Comparison of ENCODE assay signal across 27 mouse cellular contexts in the genomic region with DNA sequence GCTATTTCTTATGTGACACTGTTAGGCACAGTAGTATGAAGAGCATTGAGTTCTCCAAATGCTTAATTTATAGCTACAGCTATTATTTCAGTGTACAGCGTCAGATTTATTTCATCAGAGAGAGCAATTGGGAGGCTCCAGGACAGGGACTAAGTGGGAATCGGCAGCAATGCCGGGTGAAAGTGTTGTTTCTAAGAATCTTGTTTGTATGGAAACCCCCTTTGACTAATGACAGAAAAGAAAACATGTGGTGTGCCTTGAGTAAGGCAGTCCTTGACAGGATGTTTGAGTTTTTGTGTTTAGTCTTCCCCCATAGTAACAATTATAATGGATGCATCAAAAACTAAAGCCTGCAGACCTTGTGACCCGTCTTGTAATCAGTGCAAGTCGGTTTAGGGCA.
DNase-seq lines count a peak whose midpoint lies in the region; ATAC-seq and TF ChIP-seq lines count a peak whose summit lies in the region.
"Had no signal": no experiment of that assay in that cellular context is flagged by ENCODE, and none has a peak within 500 bp of the region (broad histone marks: within the 10 kb centered on the region; RNA-seq: fewer than 3 reads in every experiment).

No protein-coding gene starts in this region.

- 50% methylated on average over 5 of the region's 5 CpGs for WGBS in embryonic facial prominence, embryonic 14.5 days
- WGBS in embryonic facial prominence, embryonic 10.5 days = 66% methylated on average over 5 of the region's 5 CpGs
- 47% methylated on average over 5 of the region's 5 CpGs for WGBS in intestine, embryonic 16.5 days
- 47% methylated on average over 5 of the region's 5 CpGs for WGBS in intestine, embryonic 15.5 days
- 31% methylated on average over 5 of the region's 5 CpGs for WGBS in lung, embryonic 14.5 days
- WGBS in lung, adult 2 months = 32% methylated on average over 5 of the region's 5 CpGs

- H3K9ac ChIP-seq in embryonic facial prominence, embryonic 14.5 days (ENCODE audit: low read depth, low read length) = no peak overlapping the region
- H3K9ac ChIP-seq in intestine, embryonic 16.5 days (ENCODE audit: low read depth, low read length) = no peak overlapping the region
- no peak overlapping the region for H3K9ac ChIP-seq in intestine, embryonic 15.5 days
- H3K9ac ChIP-seq in lung, embryonic 14.5 days = no peak overlapping the region
- H3K9ac ChIP-seq: embryonic facial prominence, embryonic 13.5 days; forebrain, embryonic 13.5 days; heart, embryonic 12.5 days; heart, embryonic 15.5 days; hindbrain, embryonic 13.5 days had no signal

- H3K36me3 ChIP-seq in embryonic facial prominence, embryonic 14.5 days (ENCODE audit: control insufficient read depth, insufficient read depth, low read length) = no peaks in the 10 kb centered on the region; the same call in 1 of the 2 replicates
- H3K36me3 ChIP-seq in embryonic facial prominence, embryonic 10.5 days (replicated peaks) = no peaks in the 10 kb centered on the region
- H3K36me3 ChIP-seq in intestine, embryonic 16.5 days (ENCODE audit: control insufficient read depth, insufficient read depth, low read length) = no peaks in the 10 kb centered on the region
- no peaks in the 10 kb centered on the region for H3K36me3 ChIP-seq in intestine, embryonic 15.5 days
- H3K36me3 ChIP-seq in lung, embryonic 14.5 days (ENCODE audit: insufficient read depth) = no peaks in the 10 kb centered on the region
- H3K36me3 ChIP-seq: embryonic facial prominence, embryonic 13.5 days; forebrain, embryonic 10.5 days; heart, embryonic 12.5 days; heart, embryonic 15.5 days; hindbrain, embryonic 10.5 days; hindbrain, embryonic 13.5 days had no signal

- no peaks in the 10 kb centered on the region for H3K27me3 ChIP-seq in embryonic facial prominence, embryonic 14.5 days (replicated peaks; ENCODE audit: control insufficient read depth, insufficient read depth, low read length)
- H3K27me3 ChIP-seq in embryonic facial prominence, embryonic 10.5 days (replicated peaks; ENCODE audit: low read depth, poor library complexity, severe bottlenecking) = no peaks in the 10 kb centered on the region
- H3K27me3 ChIP-seq in intestine, embryonic 16.5 days (replicated peaks; ENCODE audit: control insufficient read depth, insufficient read depth, low read length) = no peaks in the 10 kb centered on the region
- H3K27me3 ChIP-seq in intestine, embryonic 15.5 days (replicated peaks) = no peaks in the 10 kb centered on the region
- no peaks in the 10 kb centered on the region for H3K27me3 ChIP-seq in lung, embryonic 14.5 days (ENCODE audit: insufficient read depth, low read length)
- H3K27me3 ChIP-seq: CH12.LX; embryonic facial prominence, embryonic 13.5 days; forebrain, embryonic 13.5 days; heart, embryonic 12.5 days; heart, embryonic 15.5 days; hindbrain, embryonic 13.5 days; Patski had no signal

- no peak for DNase-seq in embryonic facial prominence, embryonic 14.5 days (ENCODE audit: low spot score)
- DNase-seq in embryonic facial prominence, embryonic 10.5 days (ENCODE audit: low spot score) = no peak
- DNase-seq in lung, embryonic 14.5 days = peak; percentile 42
- no peak for DNase-seq in lung, adult 2 months
- no peak for DNase-seq in frontal cortex, postnatal 25 days (ENCODE audit: low spot score in 2 of 2)
- DNase-seq: adrenal gland, postnatal 14 days; cerebellum, adult 11 months; cerebellum, adult 2 months; cerebellum, adult 9-11 months; cerebellum, postnatal 25 days; gastrocnemius, postnatal 36 days; heart, postnatal 10 days; heart, postnatal 36 days had no signal

- H3K27ac ChIP-seq in embryonic facial prominence, embryonic 14.5 days (replicated peaks; ENCODE audit: low read depth, low read length) = peak overlapping the region; percentile 17; the same call in 1 of the 2 replicates
- no peak overlapping the region for H3K27ac ChIP-seq in embryonic facial prominence, embryonic 10.5 days (replicated peaks)
- H3K27ac ChIP-seq in intestine, embryonic 16.5 days (ENCODE audit: low read length) = no peak overlapping the region
- no peak overlapping the region for H3K27ac ChIP-seq in intestine, embryonic 15.5 days
- H3K27ac ChIP-seq in lung, embryonic 14.5 days (ENCODE audit: low read depth) = no peak overlapping the region
- H3K27ac ChIP-seq: embryonic facial prominence, embryonic 13.5 days; forebrain, embryonic 10.5 days; forebrain, embryonic 13.5 days; heart, embryonic 15.5 days; hindbrain, embryonic 10.5 days; hindbrain, embryonic 13.5 days had no signal

- H3K4me3 ChIP-seq in embryonic facial prominence, embryonic 14.5 days (ENCODE audit: low read depth, low read length) = no peak overlapping the region
- no peak overlapping the region for H3K4me3 ChIP-seq in embryonic facial prominence, embryonic 10.5 days
- no peak overlapping the region for H3K4me3 ChIP-seq in intestine, embryonic 16.5 days (ENCODE audit: low read length)
- H3K4me3 ChIP-seq in intestine, embryonic 15.5 days (replicated peaks) = no peak overlapping the region
- no peak overlapping the region for H3K4me3 ChIP-seq in lung, embryonic 14.5 days (ENCODE audit: low read depth, low read length)
- no peak overlapping the region for H3K4me3 ChIP-seq in lung, adult 2 months (replicated peaks; ENCODE audit: extremely low read depth, low read depth, low read length)
- H3K4me3 ChIP-seq: embryonic facial prominence, embryonic 13.5 days; forebrain, embryonic 10.5 days; forebrain, embryonic 13.5 days; heart, embryonic 12.5 days; heart, embryonic 15.5 days; hindbrain, embryonic 10.5 days; hindbrain, embryonic 13.5 days had no signal

- TF ChIP-seq POLR2A in lung, adult 2 months (IDR thresholded peaks at IDR 0.05; ENCODE audit: borderline replicate concordance, extremely low read depth, low read depth, low read length) = no peak

- TF ChIP-seq CTCF in lung, embryonic 14.5 days (IDR thresholded peaks at IDR 0.05; ENCODE audit: low read depth) = no peak
- no peak for TF ChIP-seq CTCF in lung, adult 2 months (IDR thresholded peaks at IDR 0.05; ENCODE audit: insufficient read depth, low read length)

- H3K9me3 ChIP-seq in embryonic facial prominence, embryonic 14.5 days (ENCODE audit: control insufficient read depth, low read length) = no peaks in the 10 kb centered on the region
- no peaks in the 10 kb centered on the region for H3K9me3 ChIP-seq in embryonic facial prominence, embryonic 10.5 days
- no peaks in the 10 kb centered on the region for H3K9me3 ChIP-seq in intestine, embryonic 16.5 days (ENCODE audit: control insufficient read depth, low read length)
- H3K9me3 ChIP-seq in intestine, embryonic 15.5 days = no peaks in the 10 kb centered on the region
- H3K9me3 ChIP-seq in lung, embryonic 14.5 days (ENCODE audit: low read depth, low read length) = no peaks in the 10 kb centered on the region
- H3K9me3 ChIP-seq: embryonic facial prominence, embryonic 13.5 days; forebrain, embryonic 10.5 days; forebrain, embryonic 13.5 days; heart, embryonic 12.5 days; heart, embryonic 15.5 days; hindbrain, embryonic 10.5 days; hindbrain, embryonic 13.5 days had no signal

- H3K4me1 ChIP-seq in embryonic facial prominence, embryonic 14.5 days (ENCODE audit: control insufficient read depth, insufficient read depth, low read length) = peaks cover 5% of the 10 kb centered on the region; the same call in 1 of the 2 replicates
- H3K4me1 ChIP-seq in embryonic facial prominence, embryonic 10.5 days = peaks cover 16% of the 10 kb centered on the region; the same call in 1 of the 2 replicates
- H3K4me1 ChIP-seq in intestine, embryonic 16.5 days (ENCODE audit: control insufficient read depth, insufficient read depth, low read length) = peaks cover 7% of the 10 kb centered on the region; the same call in 1 of the 2 replicates
- peaks cover 2% of the 10 kb centered on the region; the same call in 1 of the 2 replicates for H3K4me1 ChIP-seq in intestine, embryonic 15.5 days (replicated peaks)
- peaks cover 23% of the 10 kb centered on the region for H3K4me1 ChIP-seq in lung, embryonic 14.5 days (ENCODE audit: insufficient read depth)
- H3K4me1 ChIP-seq in lung, adult 2 months (ENCODE audit: control insufficient read depth, insufficient read depth, low read length) = peaks cover 11% of the 10 kb centered on the region
- H3K4me1 ChIP-seq: forebrain, embryonic 10.5 days; forebrain, embryonic 13.5 days; hindbrain, embryonic 10.5 days had no signal

- no peak overlapping the region for H3K4me2 ChIP-seq in embryonic facial prominence, embryonic 14.5 days (ENCODE audit: low read depth, low read length)
- H3K4me2 ChIP-seq in intestine, embryonic 16.5 days (ENCODE audit: low read depth, low read length) = no peak overlapping the region
- H3K4me2 ChIP-seq in intestine, embryonic 15.5 days (replicated peaks) = no peak overlapping the region
- H3K4me2 ChIP-seq in lung, embryonic 14.5 days = no peak overlapping the region
- H3K4me2 ChIP-seq: embryonic facial prominence, embryonic 13.5 days; forebrain, embryonic 13.5 days; heart, embryonic 12.5 days; heart, embryonic 15.5 days; hindbrain, embryonic 13.5 days had no signal

- ATAC-seq in embryonic facial prominence, embryonic 14.5 days (ENCODE audit: low read depth) = no peak
- ATAC-seq in intestine, embryonic 16.5 days = 0 out of 2 replicates have a peak, but pooled peaks have one; percentile 38
- no peak for ATAC-seq in intestine, embryonic 15.5 days
- peak; percentile 14; the same call in 1 of the 2 replicates for ATAC-seq in lung, embryonic 14.5 days (ENCODE audit: insufficient read depth)
- ATAC-seq in CD4-positive, CD25-positive, alpha-beta regulatory T cell, adult 4 months = peak; percentile 39
- ATAC-seq: forebrain, embryonic 13.5 days; forebrain, embryonic 16.5 days; hindbrain, embryonic 16.5 days; Patski had no signal

Comparison
In these comparisons a context has a peak if more than half of its experiments do, and no peak if none do; other contexts are left out.
1. ATAC-seq: peak in intestine, embryonic 16.5 days (single experiment), lung, embryonic 14.5 days (single experiment) and CD4-positive, CD25-positive, alpha-beta regulatory T cell, adult 4 months (single experiment); none in embryonic facial prominence, embryonic 14.5 days (single experiment) and intestine, embryonic 15.5 days (single experiment).